Mouse (Mus musculus): ENCODE results near the gene Akp3.
A peak's percentile ranks its signal among the peaks of the same experiment; 100 is the strongest.

The Akp3 gene

GRCm38 (mm10) chr1:87124673-87125072 is at the start of gene Akp3:
Gene Akp3 (plus strand): TSS chr1:87124973.
- no peak for DNase-seq (ENCODE audit: low spot score in 2 of 2)

- no peak for DNase-seq (ENCODE audit: low spot score in 2 of 2)
Observed at GRCm38 (mm10) chr1:87086196-87086595, 38.6 kb upstream of the Akp3 start.

GRCm38 (mm10) chr1:87086964-87087363 is 37.8 kb upstream of the Akp3 start:
- DNase-seq (ENCODE audit: low spot score in 2 of 2), result no peak

- DNase-seq (ENCODE audit: low spot score in 2 of 2), result no peak
Observed at GRCm38 (mm10) chr1:87089251-87089650, 35.5 kb upstream of the Akp3 start.

- no peak for DNase-seq (ENCODE audit: low spot score in 2 of 2)
Observed at GRCm38 (mm10) chr1:87089828-87090227, 34.9 kb upstream of the Akp3 start, which contains the start of gene Alppl2. Gene Alppl2 (minus strand): TSS chr1:87089928.

- no peak for DNase-seq (ENCODE audit: low spot score in 2 of 2)
Observed at GRCm38 (mm10) chr1:87095642-87096041, 29.1 kb upstream of the Akp3 start.

- peak in 1 of 2 experiments; percentile 14 for DNase-seq (ENCODE audit: low spot score in 2 of 2)
Observed at GRCm38 (mm10) chr1:87098358-87098975, 26.3 kb upstream of the Akp3 start.

GRCm38 (mm10) chr1:87101411-87101810 is 23.4 kb upstream of the Akp3 start, which contains the start of gene Alpi:
Gene Alpi (minus strand): TSS chr1:87101606.
- no peak for DNase-seq (ENCODE audit: low spot score in 2 of 2)

- no peak for DNase-seq (ENCODE audit: low spot score in 2 of 2)
Observed at GRCm38 (mm10) chr1:87102114-87102513, 22.7 kb upstream of the Akp3 start.

GRCm38 (mm10) chr1:87103936-87104335 is 20.8 kb upstream of the Akp3 start:
- DNase-seq (ENCODE audit: low spot score in 2 of 2), result no peak

- no peak for DNase-seq (ENCODE audit: low spot score in 2 of 2)
Observed at GRCm38 (mm10) chr1:87106536-87106935, 18.2 kb upstream of the Akp3 start.

- no peak for DNase-seq (ENCODE audit: low spot score in 2 of 2)
Observed at GRCm38 (mm10) chr1:87108564-87108963, 16.2 kb upstream of the Akp3 start.

GRCm38 (mm10) chr1:87111719-87112354 is 12.9 kb upstream of the Akp3 start:
- no peak for DNase-seq (ENCODE audit: low spot score in 2 of 2)

GRCm38 (mm10) chr1:87114784-87115183 is 10.0 kb upstream of the Akp3 start:
- DNase-seq (ENCODE audit: low spot score in 2 of 2), result no peak

- peak; percentile 17 to 28 for DNase-seq (ENCODE audit: low spot score in 2 of 2)
Observed at GRCm38 (mm10) chr1:87127206-87128030, 2.6 kb downstream of the Akp3 start.

- DNase-seq (ENCODE audit: low spot score in 2 of 2), result no peak
Observed at GRCm38 (mm10) chr1:87131803-87132202, 7.0 kb downstream of the Akp3 start.

- no peak for DNase-seq (ENCODE audit: low spot score in 2 of 2)
Observed at GRCm38 (mm10) chr1:87141550-87141949, 16.8 kb downstream of the Akp3 start.

- DNase-seq (ENCODE audit: low spot score in 2 of 2), result no peak
Observed at GRCm38 (mm10) chr1:87142456-87142855, 17.7 kb downstream of the Akp3 start.

- DNase-seq (ENCODE audit: low spot score in 2 of 2), result no peak
Observed at GRCm38 (mm10) chr1:87143141-87143540, 18.4 kb downstream of the Akp3 start.

- no peak for DNase-seq (ENCODE audit: low spot score in 2 of 2)
Observed at GRCm38 (mm10) chr1:87149422-87149821, 24.6 kb downstream of the Akp3 start.

- DNase-seq (ENCODE audit: low spot score in 2 of 2), result no peak
Observed at GRCm38 (mm10) chr1:87151286-87151685, 26.5 kb downstream of the Akp3 start.

- no peak for DNase-seq (ENCODE audit: low spot score in 2 of 2)
Observed at GRCm38 (mm10) chr1:87153776-87154500, 29.2 kb downstream of the Akp3 start.

All from frontal cortex, postnatal 25 days (tissue).